Comparison of ENCODE assay signal across 8 mouse cellular contexts in genomic region chr4:88727324-88727723, GRCm38 (mm10). TPM values are rescaled to one million over a fixed set of nuclear protein-coding genes. Genes with fewer than 3 reads are reported as not detected.
DNase-seq lines count a peak whose midpoint lies in the region; ATAC-seq and TF ChIP-seq lines count a peak whose summit lies in the region.

No protein-coding gene starts in this region.

- no peak for ATAC-seq in embryonic facial prominence, embryonic 11.5 days (replicated peaks; ENCODE audit: insufficient number of reproducible peaks, low FRiP score, low TSS enrichment, low read depth)

- TF ChIP-seq RAD21 in MEL (IDR thresholded peaks at IDR 0.05; ENCODE audit: low read depth, low read length): peak; percentile 25

- H3K27me3 ChIP-seq in MEL (ENCODE audit: control insufficient read depth in 1 of 2, insufficient read depth in 2 of 2, low read length in 2 of 2): no peaks in the 10 kb centered on the region; a peak in 1 of 4 replicates
- H3K27me3 ChIP-seq in embryonic facial prominence, embryonic 11.5 days (ENCODE audit: control insufficient read depth, insufficient read depth, low read length): no peaks in the 10 kb centered on the region

- H3K9me3 ChIP-seq in MEL (replicated peaks; ENCODE audit: insufficient read depth, low read length): no peaks in the 10 kb centered on the region
- no peaks in the 10 kb centered on the region for H3K9me3 ChIP-seq in embryonic facial prominence, embryonic 11.5 days (replicated peaks; ENCODE audit: control insufficient read depth, low read length)

- DNase-seq in heart, postnatal 10 days: peak; percentile 35 to 65
- DNase-seq in heart, adult 9 months (ENCODE audit: low spot score in 2 of 2): no peak
- DNase-seq in MEL (ENCODE audit: low read depth, low spot score): peak; percentile 73
- peak; percentile 59 for DNase-seq in embryonic facial prominence, embryonic 11.5 days (ENCODE audit: low spot score)
- no peak for DNase-seq in lung, adult 2 months
- DNase-seq in thymus, postnatal 36 days: peak; percentile 44 to 45
- DNase-seq in right cerebral cortex, postnatal 4 days: no peak
- DNase-seq in frontal cortex, postnatal 25 days (ENCODE audit: low spot score in 2 of 2): no peak

- TF ChIP-seq EP300 in MEL (IDR thresholded peaks at IDR 0.05; ENCODE audit: low read depth in 1 of 2, low read length in 2 of 2): no peak

- no peak overlapping the region for H3K4me2 ChIP-seq in embryonic facial prominence, embryonic 11.5 days (ENCODE audit: low read depth, low read length)

- H3K9ac ChIP-seq in MEL (ENCODE audit: control insufficient read depth, low read depth, low read length, poor library complexity, severe bottlenecking): peak overlapping the region; percentile 35
- H3K9ac ChIP-seq in embryonic facial prominence, embryonic 11.5 days (replicated peaks; ENCODE audit: low read length): no peak overlapping the region

- peaks cover 0 to 3% of the 10 kb centered on the region in 2 experiments; a peak in 2 of 4 replicates for H3K36me3 ChIP-seq in MEL (ENCODE audit: control insufficient read depth in 1 of 2, insufficient read depth in 2 of 2, low read length in 2 of 2)
- no peaks in the 10 kb centered on the region for H3K36me3 ChIP-seq in embryonic facial prominence, embryonic 11.5 days (replicated peaks; ENCODE audit: control insufficient read depth, insufficient read depth, low read depth, low read length)

- H3K4me1 ChIP-seq in MEL (ENCODE audit: control insufficient read depth in 1 of 2, insufficient read depth in 2 of 2, low read length in 2 of 2): peaks cover 0 to 3% of the 10 kb centered on the region in 2 experiments; a peak in 1 of 4 replicates
- no peaks in the 10 kb centered on the region for H3K4me1 ChIP-seq in embryonic facial prominence, embryonic 11.5 days (ENCODE audit: control insufficient read depth, insufficient read depth, low read length)
- H3K4me1 ChIP-seq in lung, adult 2 months (ENCODE audit: control insufficient read depth, insufficient read depth, low read length): no peaks in the 10 kb centered on the region; the same call in 1 of the 2 replicates

- 3% methylated on average over 1 of the region's 1 CpGs for WGBS in embryonic facial prominence, embryonic 11.5 days
- 2% methylated on average over 1 of the region's 1 CpGs for WGBS in lung, adult 2 months

- no peak for TF ChIP-seq POLR2A in MEL (IDR thresholded peaks at IDR 0.05; ENCODE audit: control insufficient read depth in 1 of 2, insufficient read depth in 1 of 2, low read depth in 1 of 2, low read length in 2 of 2, poor library complexity in 1 of 2)
- no peak for TF ChIP-seq POLR2A in lung, adult 2 months (IDR thresholded peaks at IDR 0.05; ENCODE audit: borderline replicate concordance, extremely low read depth, low read depth, low read length)

- no peaks in the 10 kb centered on the region for H3K79me2 ChIP-seq in MEL (ENCODE audit: control insufficient read depth, insufficient read depth, low read length, poor library complexity)

- intact Hi-C loops in heart, postnatal 10 days (cut with DNase I): loop anchor here (1.0 kb wide), 1 partner anchor 31 kb away; no protein-coding TSS in a partner anchor

- H3K4me3 ChIP-seq in MEL (ENCODE audit: control insufficient read depth in 1 of 2, insufficient read depth in 1 of 2, low read depth in 2 of 2, low read length in 2 of 2): peak overlapping the region; percentile 38 to 50
- H3K4me3 ChIP-seq in embryonic facial prominence, embryonic 11.5 days (ENCODE audit: low read depth, low read length): no peak overlapping the region
- no peak overlapping the region for H3K4me3 ChIP-seq in lung, adult 2 months (replicated peaks; ENCODE audit: extremely low read depth, low read depth, low read length)

- H3K27ac ChIP-seq in MEL (ENCODE audit: control insufficient read depth, low read depth, low read length): no peak overlapping the region; the same call in 1 of the 2 replicates
- H3K27ac ChIP-seq in embryonic facial prominence, embryonic 11.5 days (replicated peaks; ENCODE audit: low read depth, low read length): no peak overlapping the region

- peak; percentile 53 to 63 (median 60) for TF ChIP-seq CTCF in MEL (IDR thresholded peaks at IDR 0.05 in 2 of 3, conservative IDR thresholded peaks at IDR 0.05 in 1 of 3; ENCODE audit: control insufficient read depth in 1 of 3, insufficient read depth in 1 of 3, low read depth in 2 of 3, low read length in 3 of 3, poor library complexity in 1 of 3, severe bottlenecking in 1 of 3)
- TF ChIP-seq CTCF in lung, adult 2 months (IDR thresholded peaks at IDR 0.05; ENCODE audit: insufficient read depth, low read length): peak; percentile 65

TF ChIP-seq in MEL, 35 proteins besides CTCF, POLR2A, EP300 and RAD21:
- TF ChIP-seq NRF1 (IDR thresholded peaks at IDR 0.05; ENCODE audit: insufficient read depth, low read depth, low read length, poor library complexity, severe bottlenecking): no peak
- no peak for TF ChIP-seq ZKSCAN1 (IDR thresholded peaks at IDR 0.05; ENCODE audit: low read depth, low read length)
- TF ChIP-seq ETS1 (IDR thresholded peaks at IDR 0.05; ENCODE audit: low read depth, low read length): 0 out of 2 replicates have a peak, but pooled peaks have one; percentile 35
- no peak for TF ChIP-seq GABPA (IDR thresholded peaks at IDR 0.05; ENCODE audit: low read depth, low read length)
- no peak for TF ChIP-seq KAT2A (conservative IDR thresholded peaks at IDR 0.05; ENCODE audit: low read depth, low read length)
- peak; percentile 68 for TF ChIP-seq ZNF384 (IDR thresholded peaks at IDR 0.05; ENCODE audit: low read depth, low read length)
- TF ChIP-seq BHLHE40 (IDR thresholded peaks at IDR 0.05; ENCODE audit: borderline replicate concordance, low read depth, low read length): no peak
- TF ChIP-seq TAL1 (IDR thresholded peaks at IDR 0.05; ENCODE audit: low read length): no peak
- TF ChIP-seq CHD1 (IDR thresholded peaks at IDR 0.05; ENCODE audit: low read depth, low read length): no peak
- peak; percentile 62 for TF ChIP-seq SMC3 (IDR thresholded peaks at IDR 0.05; ENCODE audit: low read depth, low read length)
- TF ChIP-seq POLR2AphosphoS2 (IDR thresholded peaks at IDR 0.05; ENCODE audit: low read length): no peak
- no peak for TF ChIP-seq HCFC1 (IDR thresholded peaks at IDR 0.05; ENCODE audit: low read depth, low read length)
- TF ChIP-seq ZC3H11A (IDR thresholded peaks at IDR 0.05; ENCODE audit: low read depth, low read length): peak; percentile 6; the same call in 1 of the 2 replicates
- TF ChIP-seq MAZ (IDR thresholded peaks at IDR 0.05; ENCODE audit: low read depth, low read length): no peak
- no peak for TF ChIP-seq TCF12 (IDR thresholded peaks at IDR 0.05; ENCODE audit: low read depth, low read length)
- 0 out of 2 replicates have a peak, but pooled peaks have one; percentile 29 for TF ChIP-seq SIN3A (IDR thresholded peaks at IDR 0.05; ENCODE audit: low read length)
- TF ChIP-seq JUND (IDR thresholded peaks at IDR 0.05; ENCODE audit: low read depth, low read length): no peak
TF ChIP-seq in MEL: peak in this region for 5.

RNA-seq across cellular contexts. Expression of gene Klhl9, which starts 5.1 kb away (rescaled TPM):
- total RNA-seq in heart, postnatal 10 days (2021): 10 to 100 TPM; 82.6 to 87.1 TPM
- 33.9 and 35.1 TPM in 2 replicates for total RNA-seq in MEL (2012; rRNA removed)
- polyA plus RNA-seq in MEL (2012; ENCODE audit: insufficient read depth in 1 of 2, insufficient read length in 2 of 2, low read depth in 1 of 2, low replicate concordance in 2 of 2, missing spikeins in 1 of 2): 10 to 100 TPM; 16.6 to 69.5 TPM
- 162 and 180 TPM in 2 replicates for polyA plus RNA-seq in embryonic facial prominence, embryonic 11.5 days (2014; fragmentation: Nextera tagmentation; extraction: Ambion mirVana)
- polyA plus RNA-seq in lung, adult 2 months (2012; rRNA removed): 19.6 and 19.7 TPM in 2 replicates

RNA-seq across cellular contexts. Expression of gene Gm26566, which starts 5.7 kb away (rescaled TPM):
- under 1 TPM; 0.50 TPM for total RNA-seq in heart, postnatal 10 days (2021)
- 7.8 and 9.8 TPM in 2 replicates for total RNA-seq in MEL (2012; rRNA removed)
- polyA plus RNA-seq in MEL (2012; ENCODE audit: insufficient read depth in 1 of 2, insufficient read length in 2 of 2, low read depth in 1 of 2, low replicate concordance in 2 of 2, missing spikeins in 1 of 2): under 1 TPM in 1 of 2 experiments, not detected in 1; 0.40 TPM
- 1.6 and 1.7 TPM in 2 replicates for polyA plus RNA-seq in embryonic facial prominence, embryonic 11.5 days (2014; fragmentation: Nextera tagmentation; extraction: Ambion mirVana)
- 0.19 and 0.33 TPM in 2 replicates for polyA plus RNA-seq in lung, adult 2 months (2012; rRNA removed)

RNA-seq across cellular contexts. Expression of gene Gm13271, which starts 27.3 kb away (rescaled TPM):
- total RNA-seq in heart, postnatal 10 days (2021): not detected
- total RNA-seq in MEL (2012; rRNA removed): not detected in 2 replicates
- not detected for polyA plus RNA-seq in MEL (2012; ENCODE audit: insufficient read depth in 1 of 2, insufficient read length in 2 of 2, low read depth in 1 of 2, low replicate concordance in 2 of 2, missing spikeins in 1 of 2)
- polyA plus RNA-seq in embryonic facial prominence, embryonic 11.5 days (2014; fragmentation: Nextera tagmentation; extraction: Ambion mirVana): not detected in 2 replicates
- not detected in 2 replicates for polyA plus RNA-seq in lung, adult 2 months (2012; rRNA removed)

RNA-seq across cellular contexts. Expression of gene Gm13283, which starts 32.6 kb away (rescaled TPM):
- not detected for total RNA-seq in heart, postnatal 10 days (2021)
- total RNA-seq in MEL (2012; rRNA removed): not detected in 2 replicates
- polyA plus RNA-seq in MEL (2012; ENCODE audit: insufficient read depth in 1 of 2, insufficient read length in 2 of 2, low read depth in 1 of 2, low replicate concordance in 2 of 2, missing spikeins in 1 of 2): not detected
- polyA plus RNA-seq in embryonic facial prominence, embryonic 11.5 days (2014; fragmentation: Nextera tagmentation; extraction: Ambion mirVana): 0.20 and 0.28 TPM in 2 replicates
- not detected in 2 replicates for polyA plus RNA-seq in lung, adult 2 months (2012; rRNA removed)

RNA-seq across cellular contexts. Expression of gene Ifnab, which starts 36.2 kb away (rescaled TPM):
- total RNA-seq in heart, postnatal 10 days (2021): not detected
- total RNA-seq in MEL (2012; rRNA removed): not detected in 2 replicates
- polyA plus RNA-seq in MEL (2012; ENCODE audit: insufficient read depth in 1 of 2, insufficient read length in 2 of 2, low read depth in 1 of 2, low replicate concordance in 2 of 2, missing spikeins in 1 of 2): not detected
- not detected in 2 replicates for polyA plus RNA-seq in embryonic facial prominence, embryonic 11.5 days (2014; fragmentation: Nextera tagmentation; extraction: Ambion mirVana)
- not detected in 2 replicates for polyA plus RNA-seq in lung, adult 2 months (2012; rRNA removed)

Comparison
In these comparisons a context has a peak if more than half of its experiments do, and no peak if none do; other contexts are left out.
1. DNase-seq: peak in heart, postnatal 10 days (2 of 2), MEL (single experiment), embryonic facial prominence, embryonic 11.5 days (single experiment) and thymus, postnatal 36 days (2 of 2); none in heart, adult 9 months (0 of 2), lung, adult 2 months (single experiment), right cerebral cortex, postnatal 4 days (single experiment) and frontal cortex, postnatal 25 days (0 of 2).
2. H3K4me3 ChIP-seq: peak in MEL (2 of 2); none in embryonic facial prominence, embryonic 11.5 days (single experiment) and lung, adult 2 months (single experiment).